Mouse (Mus musculus) c-Kit-positive CD71-positive TER-119-positive erythroid progenitor cells, embryonic 14.5 days (primary cell): ENCODE data around the gene Cdh22.

Experiments
- DNase-seq: peaks from one replicate; pipeline ENCODE4 v3.0.0-alpha.2; 2013; ENCODE audit warnings: low spot score

Gene Cdh22

GRCm38 (mm10) chr2:165250903-165251302, 16.2 kb upstream of the Cdh22 start:
- DNase-seq, result no peak

GRCm38 (mm10) chr2:165248967-165249366, 14.3 kb upstream of the Cdh22 start:
- no peak for DNase-seq

- no peak for DNase-seq
These were observed 11.7 kb upstream of the Cdh22 start for GRCm38 (mm10) chr2:165246349-165246748.

- no peak for DNase-seq
These were observed 8.6 kb upstream of the Cdh22 start for GRCm38 (mm10) chr2:165243122-165243720.

- no peak for DNase-seq
These were observed 7.9 kb upstream of the Cdh22 start for GRCm38 (mm10) chr2:165242575-165242974.

- DNase-seq, result no peak
These were observed 7.1 kb upstream of the Cdh22 start for GRCm38 (mm10) chr2:165241786-165242185.

GRCm38 (mm10) chr2:165240371-165240770, 5.7 kb upstream of the Cdh22 start:
- no peak for DNase-seq

GRCm38 (mm10) chr2:165239533-165240144, 5.0 kb upstream of the Cdh22 start:
- DNase-seq, result no peak

GRCm38 (mm10) chr2:165238416-165239145, 3.9 kb upstream of the Cdh22 start:
- no peak for DNase-seq

GRCm38 (mm10) chr2:165234291-165234612, 401 bp downstream of the Cdh22 start:
- no peak for DNase-seq

GRCm38 (mm10) chr2:165233491-165234290, 962 bp downstream of the Cdh22 start:
- no peak for DNase-seq

- DNase-seq, result no peak
These were observed 5.6 kb downstream of the Cdh22 start for GRCm38 (mm10) chr2:165229050-165229449.

GRCm38 (mm10) chr2:165223837-165224236, 10.8 kb downstream of the Cdh22 start:
- no peak for DNase-seq

GRCm38 (mm10) chr2:165221952-165222351, 12.7 kb downstream of the Cdh22 start:
- no peak for DNase-seq

- DNase-seq, result no peak
These were observed 14.2 kb downstream of the Cdh22 start for GRCm38 (mm10) chr2:165220347-165220945.

- DNase-seq, result no peak
These were observed 15.7 kb downstream of the Cdh22 start for GRCm38 (mm10) chr2:165218954-165219353.

GRCm38 (mm10) chr2:165217361-165218149, 17.1 kb downstream of the Cdh22 start:
- DNase-seq, result no peak

GRCm38 (mm10) chr2:165215103-165215951, 19.3 kb downstream of the Cdh22 start:
- no peak for DNase-seq

GRCm38 (mm10) chr2:165211426-165212079, 23.1 kb downstream of the Cdh22 start:
- no peak for DNase-seq

- DNase-seq, result no peak
These were observed 23.7 kb downstream of the Cdh22 start for GRCm38 (mm10) chr2:165210948-165211347.
